Mouse (Mus musculus) spleen, postnatal 36 days (tissue): ENCODE data around the gene Tmcc1.
A peak's percentile ranks its signal among the peaks of the same experiment; 100 is the strongest.

Experiments used
- DNase-seq, 2 experiments: peaks; one replicate each; pipeline ENCODE4 v3.0.0; 2022; ENCODE audit warnings: low spot score in 2 of 2, mixed read lengths in 1 of 2

The Tmcc1 gene

DNA sequence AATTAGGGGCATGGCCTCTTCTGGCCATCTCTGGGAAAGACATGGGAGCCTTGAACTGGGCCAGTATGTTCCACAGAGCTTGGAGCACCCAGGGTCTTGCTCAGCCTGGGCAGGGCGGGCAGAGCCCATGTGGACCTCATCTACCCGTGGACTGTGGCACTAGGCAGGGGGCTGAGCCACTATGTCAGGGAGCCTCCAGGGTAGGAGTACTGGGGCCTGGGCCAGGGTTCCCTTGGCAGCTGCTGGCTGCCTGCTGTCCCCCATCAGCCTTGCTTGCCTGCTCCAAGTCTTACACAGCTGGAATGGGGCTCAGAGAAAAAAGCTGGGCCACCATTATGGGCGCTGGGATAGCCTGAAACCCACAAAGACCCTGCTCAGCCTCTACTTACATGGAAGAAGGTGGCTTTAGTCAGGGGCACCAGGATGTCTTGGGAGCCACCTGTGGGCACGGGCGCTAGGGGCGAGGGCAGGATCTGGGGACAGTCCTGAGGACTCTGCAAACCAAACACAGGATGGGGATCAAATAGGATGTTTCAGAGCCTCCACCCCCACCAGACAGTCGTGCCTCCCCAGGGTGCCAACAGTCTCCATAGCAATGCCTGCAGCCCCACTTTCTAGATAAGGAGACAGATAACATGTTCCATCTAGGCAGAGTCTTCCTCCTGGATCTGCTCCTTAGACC is 221.1 kb downstream of the Tmcc1 start:
- no peak for DNase-seq

DNA sequence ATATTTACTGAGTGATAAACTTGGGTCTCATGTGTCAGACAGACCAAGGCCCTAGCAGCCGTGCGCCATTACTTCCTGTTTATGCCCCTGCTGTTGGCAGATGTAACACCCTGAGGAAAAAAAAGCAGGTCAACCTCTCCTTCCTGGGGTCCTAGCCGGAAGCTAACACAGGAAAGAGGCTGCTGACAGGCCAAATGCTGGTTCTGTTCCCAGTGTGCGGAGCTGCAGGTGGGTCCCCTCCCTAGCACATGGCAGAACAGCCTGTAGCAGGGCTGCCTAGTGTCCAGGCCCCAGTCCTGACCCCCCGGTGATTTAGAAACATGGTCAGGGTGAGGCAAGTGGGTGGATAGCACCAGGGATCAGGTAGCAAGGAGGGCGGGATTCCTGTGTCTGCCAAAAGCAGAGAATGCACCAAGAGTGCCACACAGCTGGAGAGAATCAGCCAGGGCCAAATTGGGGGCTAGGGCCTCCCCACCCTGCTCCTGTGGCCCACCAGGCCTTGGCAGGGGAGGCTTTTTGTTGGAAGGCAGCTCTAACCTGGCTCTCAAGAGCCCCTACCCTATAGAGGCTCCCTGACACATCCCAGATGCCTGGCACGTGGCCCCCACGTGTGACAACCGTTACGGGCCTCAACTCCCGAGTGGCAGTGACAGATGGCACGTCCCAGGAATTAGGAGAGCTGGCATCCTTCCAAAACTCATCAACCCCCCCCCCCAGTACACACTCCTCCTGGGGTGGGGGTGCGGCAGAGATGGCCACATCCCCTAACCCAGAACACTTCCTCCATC is 221.8 kb downstream of the Tmcc1 start:
- DNase-seq, result no peak

DNA sequence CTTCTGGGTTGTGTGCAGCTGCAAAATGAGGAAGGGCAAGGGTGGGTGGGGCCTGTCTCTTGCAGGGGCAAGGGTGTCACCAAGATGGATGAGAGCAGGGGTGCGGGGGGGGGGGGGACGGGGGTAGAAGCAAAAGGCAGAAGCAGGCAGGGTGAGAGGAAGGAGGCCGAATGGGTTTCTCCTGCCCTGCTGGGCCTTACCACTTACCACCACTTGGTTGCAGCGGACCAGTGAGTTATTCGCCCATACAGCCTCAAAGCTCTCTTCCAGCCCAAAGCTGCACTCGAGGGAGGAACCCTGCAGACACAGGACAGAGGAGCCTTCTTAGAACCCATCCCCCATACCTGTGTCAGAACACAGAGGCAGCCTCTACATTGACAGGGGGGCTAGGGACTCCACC is 223.3 kb downstream of the Tmcc1 start:
- peak; percentile 58 to 64 for DNase-seq

- no peak for DNase-seq
Measured at GRCm38 (mm10) chr6:115969103-115969502, 224.2 kb downstream of the Tmcc1 start.

GRCm38 (mm10) chr6:115968700-115969099 is 224.6 kb downstream of the Tmcc1 start:
- DNase-seq, result no peak
